Mouse (Mus musculus): ENCODE results near the gene Nr2c2ap.

The Nr2c2ap gene

GRCm38 (mm10) chr8:70131166-70131883 lies at the start of gene Nr2c2ap:
Nr2c2ap (plus strand) TSS chr8:70131333.
- DNase-seq (ENCODE audit: low read depth) = peak; percentile 95

DNA sequence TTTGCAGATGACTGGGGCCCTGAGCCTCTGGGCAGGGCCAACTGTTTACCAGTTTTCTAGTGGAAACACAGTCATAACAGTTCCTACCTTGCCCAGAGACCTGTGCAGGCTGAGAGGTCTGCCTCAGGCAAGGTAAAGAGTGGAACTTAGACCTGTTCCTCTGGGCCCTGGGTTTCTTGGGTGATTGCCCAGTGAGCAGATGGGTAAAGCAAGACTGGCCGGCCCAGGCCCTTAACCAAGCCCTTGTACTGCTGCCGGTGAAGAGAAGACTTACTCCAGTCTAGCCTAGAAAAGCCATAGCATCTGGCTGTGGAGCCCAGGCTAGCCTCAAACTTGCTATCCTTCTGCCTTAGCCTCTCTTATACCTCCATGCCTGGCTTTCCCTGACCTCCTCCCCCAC lies 49.2 kb upstream of the Nr2c2ap start:
- DNase-seq (ENCODE audit: low read depth) = no peak

GRCm38 (mm10) chr8:70083285-70083684 lies 47.8 kb upstream of the Nr2c2ap start, which contains the start of gene Hapln4:
Hapln4 (plus strand) TSS chr8:70083457.
- DNase-seq (ENCODE audit: low read depth) = no peak

DNA sequence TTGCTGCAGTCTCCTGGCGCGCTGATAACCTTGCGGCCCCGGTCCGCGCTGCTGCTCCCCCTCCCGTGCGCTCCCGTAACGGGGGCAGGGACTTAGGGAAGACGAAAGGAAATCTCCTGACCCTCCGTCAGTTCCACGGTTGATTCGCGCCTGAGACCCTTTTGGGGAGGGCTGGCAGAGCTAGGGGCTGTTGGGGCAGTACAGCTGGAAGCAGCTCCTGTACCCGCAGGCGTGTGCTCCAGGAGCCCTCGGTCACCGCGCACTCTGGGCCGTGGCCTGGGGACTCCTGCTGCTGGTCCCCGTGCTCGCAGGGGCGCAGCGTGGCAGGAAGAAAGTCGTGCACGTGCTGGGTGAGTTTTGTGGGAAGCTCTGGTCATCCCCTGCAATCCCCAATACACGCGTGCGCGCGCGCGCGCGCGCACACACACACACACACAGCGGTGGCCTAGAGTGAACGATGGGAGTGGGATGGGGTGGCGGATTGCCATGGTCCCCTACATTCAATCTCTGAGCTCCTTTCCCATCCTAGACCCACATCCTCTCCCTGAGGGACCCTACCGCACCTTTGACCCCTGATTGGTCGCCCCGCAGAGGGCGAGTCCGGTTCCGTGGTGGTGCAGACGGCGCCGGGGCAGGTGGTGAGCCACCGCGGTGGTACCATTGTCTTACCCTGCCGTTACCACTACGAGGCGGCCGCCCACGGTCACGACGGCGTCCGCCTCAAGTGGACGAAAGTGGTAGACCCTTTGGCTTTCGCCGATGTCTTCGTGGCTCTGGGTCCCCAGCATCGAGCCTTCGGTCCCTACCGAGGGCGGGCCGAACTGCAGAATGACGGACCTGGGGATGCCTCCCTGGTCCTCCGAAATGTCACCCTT lies 46.7 kb upstream of the Nr2c2ap start:
- DNase-seq (ENCODE audit: low read depth) = no peak

- DNase-seq (ENCODE audit: low read depth) = no peak
Observed at GRCm38 (mm10) chr8:70086151-70086550, 45.0 kb upstream of the Nr2c2ap start.

GRCm38 (mm10) chr8:70087237-70087636 lies 43.9 kb upstream of the Nr2c2ap start:
- no peak for DNase-seq (ENCODE audit: low read depth)

DNA sequence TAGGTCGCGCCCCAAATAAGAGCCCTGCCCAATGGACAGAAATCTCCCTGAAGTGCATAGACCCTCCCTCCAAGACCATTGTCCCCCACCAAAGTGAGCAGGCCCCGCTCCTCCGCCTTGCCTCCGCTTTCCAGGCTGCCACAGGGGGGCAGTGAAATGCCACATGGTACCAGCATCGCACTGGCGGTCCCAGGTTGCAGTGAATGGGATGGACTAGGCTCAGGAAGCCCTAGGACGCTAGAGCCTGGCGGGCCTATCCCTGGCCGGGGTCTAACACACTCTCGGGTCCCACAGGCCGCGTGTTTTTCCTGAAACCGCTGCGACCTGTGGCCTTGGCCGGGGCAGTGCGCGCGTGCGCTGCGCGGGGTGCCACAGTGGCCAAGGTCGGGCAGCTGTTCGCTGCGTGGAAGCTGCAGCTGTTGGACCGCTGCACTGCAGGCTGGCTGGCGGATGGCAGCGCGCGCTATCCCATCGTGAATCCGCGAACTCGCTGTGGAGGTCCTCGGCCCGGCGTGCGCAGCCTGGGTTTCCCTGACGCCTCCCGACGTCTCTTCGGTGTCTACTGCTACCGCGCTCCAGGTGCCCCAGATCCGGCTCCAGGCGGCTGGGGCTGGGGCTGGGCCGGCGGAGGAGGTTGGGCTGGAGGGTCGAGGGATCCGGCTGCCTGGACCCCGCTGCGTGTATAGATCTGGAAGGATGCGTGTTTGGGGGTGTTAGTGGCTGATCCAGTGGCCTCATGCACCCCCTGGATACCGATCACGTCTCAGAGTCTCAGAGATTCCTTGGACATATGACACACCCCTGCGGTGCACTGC lies 43.1 kb upstream of the Nr2c2ap start:
- no peak for DNase-seq (ENCODE audit: low read depth)

DNA sequence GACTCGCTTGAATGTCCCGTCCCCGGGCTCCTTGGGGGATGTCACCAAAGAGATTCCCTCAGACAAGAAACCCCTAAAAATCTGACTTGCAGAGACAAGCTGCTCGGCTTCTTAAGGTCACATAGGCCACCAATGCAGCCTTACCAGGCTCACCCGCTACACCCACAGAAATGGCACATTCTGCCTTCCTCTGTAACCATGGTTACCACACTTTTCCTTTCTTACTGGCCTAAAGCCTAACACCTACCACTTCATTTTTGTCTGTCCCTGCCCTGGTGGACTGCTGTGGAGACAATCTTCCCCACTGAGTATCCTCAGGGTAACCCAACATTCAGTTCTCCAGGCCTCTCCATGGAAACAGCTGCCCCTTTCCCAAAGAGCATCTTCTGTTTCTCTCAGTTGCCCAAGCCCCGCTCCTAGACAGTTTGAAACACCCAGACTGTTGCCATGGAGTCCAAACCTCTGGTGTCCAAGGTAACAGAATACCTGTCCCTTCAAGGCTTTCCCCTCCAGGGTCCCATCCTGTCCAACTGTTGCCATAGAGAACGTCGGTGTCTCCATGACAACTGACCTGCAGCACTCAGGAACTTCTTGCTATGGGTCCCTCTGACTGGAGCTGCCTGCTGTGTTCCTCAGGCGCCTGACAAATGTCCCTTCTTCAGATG lies 41.7 kb upstream of the Nr2c2ap start:
- no peak for DNase-seq (ENCODE audit: low read depth)

DNA sequence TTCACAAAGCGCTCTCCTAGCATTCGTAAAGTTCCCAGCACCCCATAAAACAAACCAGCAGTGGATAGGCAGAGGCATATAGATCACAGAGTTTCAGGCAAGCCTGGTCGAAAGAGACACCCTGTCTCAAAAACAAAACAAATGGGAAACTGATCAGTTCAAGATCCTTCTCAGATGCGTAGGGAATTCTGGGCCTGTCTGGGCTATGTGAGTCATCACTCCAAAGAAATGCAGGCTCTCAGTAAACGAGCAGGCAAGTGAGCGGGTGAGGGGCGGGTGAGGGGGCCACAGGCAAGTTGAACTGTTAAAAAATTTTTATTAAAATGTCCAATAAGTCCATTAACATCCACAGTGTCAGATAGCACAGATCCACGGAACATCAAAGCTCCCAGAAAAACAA lies 38.3 kb upstream of the Nr2c2ap start:
- no peak for DNase-seq (ENCODE audit: low read depth)

GRCm38 (mm10) chr8:70099276-70099675 lies 31.9 kb upstream of the Nr2c2ap start:
- DNase-seq (ENCODE audit: low read depth) = no peak

GRCm38 (mm10) chr8:70100241-70100640 lies 30.9 kb upstream of the Nr2c2ap start:
- no peak for DNase-seq (ENCODE audit: low read depth)

DNA sequence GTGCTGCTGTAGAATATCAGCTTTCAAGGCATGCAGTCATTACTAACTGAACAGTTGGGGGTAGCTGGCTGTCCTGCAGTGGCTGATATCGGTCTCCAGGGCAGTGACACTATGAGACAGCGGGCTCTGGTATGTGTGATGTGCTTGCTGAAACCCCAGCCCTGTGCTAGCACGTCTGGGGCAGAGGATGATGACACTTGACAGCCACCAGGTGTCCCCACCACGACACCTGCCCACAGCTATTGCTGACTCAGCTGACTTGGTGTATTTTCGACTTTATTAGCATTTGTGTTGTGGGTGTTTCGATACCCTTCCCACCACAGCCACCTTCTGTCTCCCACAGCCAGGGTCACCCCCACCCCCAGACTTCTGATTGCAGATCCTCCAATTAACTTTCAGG lies 26.6 kb upstream of the Nr2c2ap start:
- peak; percentile 76 for DNase-seq (ENCODE audit: low read depth)

- DNase-seq (ENCODE audit: low read depth) = no peak
Observed at GRCm38 (mm10) chr8:70104922-70105321, 26.2 kb upstream of the Nr2c2ap start.

GRCm38 (mm10) chr8:70110451-70110850 lies 20.7 kb upstream of the Nr2c2ap start:
- DNase-seq (ENCODE audit: low read depth) = no peak

GRCm38 (mm10) chr8:70111192-70111795 lies 19.8 kb upstream of the Nr2c2ap start:
- no peak for DNase-seq (ENCODE audit: low read depth)

DNA sequence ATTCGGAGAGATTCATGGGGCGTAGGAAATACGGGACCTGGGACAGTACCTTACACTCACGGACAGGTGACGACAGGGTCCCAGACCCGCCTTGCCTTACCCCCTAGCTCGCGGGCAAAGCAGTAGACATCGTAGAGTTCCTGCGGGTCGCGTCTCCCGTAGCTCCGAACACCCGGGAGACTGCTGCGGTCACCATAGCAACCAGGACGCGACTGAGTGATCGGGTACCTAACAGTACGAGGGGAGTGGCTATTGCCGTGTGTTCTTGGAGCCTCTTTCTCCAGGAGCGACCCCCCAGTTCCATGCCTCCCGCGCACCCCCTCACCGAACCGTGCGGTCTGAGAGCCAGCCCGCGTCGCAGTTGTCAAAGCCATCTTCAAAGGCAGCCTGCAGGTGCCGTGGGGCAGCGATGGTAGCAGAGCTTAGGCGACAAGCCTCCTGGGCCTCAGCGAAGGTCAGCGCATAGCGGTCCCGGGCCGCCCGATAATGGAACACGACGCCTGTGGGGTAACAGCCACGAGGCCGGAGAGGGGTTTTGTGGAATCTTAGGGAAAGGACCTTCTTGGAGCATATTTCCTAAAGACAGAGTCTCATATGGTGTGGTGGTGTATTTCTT lies 18.6 kb upstream of the Nr2c2ap start:
- no peak for DNase-seq (ENCODE audit: low read depth)

DNA sequence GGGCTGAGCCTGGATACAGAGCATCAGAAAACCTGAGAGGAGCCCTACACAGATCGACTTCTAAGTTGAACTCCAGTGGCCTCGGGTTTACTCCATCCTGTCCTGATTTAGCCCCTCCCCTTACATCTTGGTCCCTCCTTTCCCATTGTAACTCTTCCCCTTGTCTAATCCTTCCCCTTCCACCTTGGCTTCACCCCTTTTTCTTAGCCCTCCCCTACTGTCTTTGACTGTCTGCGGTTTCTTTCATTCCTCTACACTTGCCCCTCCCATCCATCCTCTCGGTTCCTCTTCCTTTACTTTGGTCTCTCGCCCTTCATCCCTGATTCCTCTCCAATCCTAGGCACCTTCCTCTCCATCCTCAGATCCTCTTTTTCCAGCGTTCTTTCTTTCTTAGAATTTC lies 16.6 kb upstream of the Nr2c2ap start:
- DNase-seq (ENCODE audit: low read depth) = no peak

DNA sequence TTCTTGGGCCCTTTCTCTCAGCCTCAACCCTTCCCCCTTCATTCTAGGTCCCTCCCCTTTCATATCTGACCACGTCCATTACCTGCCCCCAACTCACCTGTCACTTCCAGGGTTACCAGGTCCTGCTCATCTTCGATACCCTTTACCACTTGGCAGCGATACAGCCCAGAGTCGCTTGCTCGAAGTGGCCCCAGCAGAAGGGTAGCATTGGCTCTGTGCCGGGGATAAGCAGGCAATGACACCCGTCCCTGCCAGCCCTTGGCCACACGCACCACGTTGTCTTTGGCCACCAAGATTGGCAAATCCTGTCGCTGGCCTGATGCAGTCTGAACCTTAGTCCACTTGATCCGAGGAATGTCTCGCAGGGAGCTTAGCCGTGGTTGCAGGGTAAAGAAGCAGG lies 16.2 kb upstream of the Nr2c2ap start:
- DNase-seq (ENCODE audit: low read depth) = no peak

DNA sequence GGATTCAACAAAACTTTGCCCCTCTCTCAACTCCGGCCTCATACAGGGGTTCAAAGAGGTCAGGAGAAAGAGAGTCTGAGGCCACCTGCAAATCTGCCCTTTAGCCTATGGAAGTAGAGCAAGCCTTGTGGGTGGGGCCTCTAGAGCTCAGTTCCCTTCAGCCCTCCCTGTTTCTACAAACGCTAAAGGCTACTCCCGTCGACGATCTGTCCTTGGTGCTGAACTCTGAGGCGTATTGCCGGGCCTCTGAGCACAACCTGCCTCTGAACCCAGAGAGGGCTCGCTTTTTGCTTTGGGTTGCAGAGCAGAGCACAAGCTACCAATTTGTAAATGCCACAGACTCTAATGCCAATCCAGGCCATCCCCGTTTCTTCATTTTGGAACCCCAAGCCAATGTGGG lies 13.5 kb upstream of the Nr2c2ap start:
- no peak for DNase-seq (ENCODE audit: low read depth)

- DNase-seq (ENCODE audit: low read depth) = no peak
Observed at GRCm38 (mm10) chr8:70118726-70119700, 12.1 kb upstream of the Nr2c2ap start.

Measured in naive thymus-derived CD4-positive, alpha-beta T cell, adult 2 months (primary cell).